Mouse (Mus musculus): Measurements from ENCODE around the gene Abcb4. TPM values are rescaled to one million over a fixed set of nuclear protein-coding genes. Genes with fewer than 3 reads are reported as not detected.

The Abcb4 gene
- total and polyA plus RNA-seq, 3 experiments = 86.0 to 107 TPM; not detected in 1

- Histone ChIP-seq H3K4me3 (ENCODE audit: control insufficient read depth in 1 of 2, insufficient read depth in 1 of 2, low read depth in 2 of 2, low read length in 2 of 2) (no peak overlapping the region), H3K9me3 (replicated peaks; ENCODE audit: insufficient read depth, low read length) (no peaks in the 10 kb centered on the region), H3K79me2 (ENCODE audit: control insufficient read depth, insufficient read depth, low read length, poor library complexity) (peaks cover 8% of the 10 kb centered on the region), H3K9ac (ENCODE audit: control insufficient read depth, low read depth, low read length, poor library complexity, severe bottlenecking) (no peak overlapping the region), H3K36me3 (ENCODE audit: control insufficient read depth in 1 of 2, insufficient read depth in 2 of 2, low read length in 2 of 2) (peaks cover 23 to 59% of the 10 kb centered on the region in 2 experiments), H3K27ac (ENCODE audit: control insufficient read depth, low read depth, low read length) (no peak overlapping the region), H3K4me1 (ENCODE audit: control insufficient read depth in 1 of 2, insufficient read depth in 2 of 2, low read length in 2 of 2) (peaks cover 0 to 5% of the 10 kb centered on the region in 2 experiments; a peak in 2 of 4 replicates), H3K27me3 (ENCODE audit: control insufficient read depth in 1 of 2, insufficient read depth in 2 of 2, low read length in 2 of 2) (no peaks in the 10 kb centered on the region)
- TF ChIP-seq RAD21 (IDR thresholded peaks at IDR 0.05; ENCODE audit: low read depth, low read length) (no peak), ETS1 (IDR thresholded peaks at IDR 0.05; ENCODE audit: low read depth, low read length) (no peak), ELF1 (IDR thresholded peaks at IDR 0.05; ENCODE audit: low read depth, low read length) (no peak), MAX (IDR thresholded peaks at IDR 0.05; ENCODE audit: low read length) (no peak), HCFC1 (IDR thresholded peaks at IDR 0.05; ENCODE audit: low read depth, low read length) (no peak), MXI1 (IDR thresholded peaks at IDR 0.05; ENCODE audit: low read depth, low read length) (no peak), ZC3H11A (IDR thresholded peaks at IDR 0.05; ENCODE audit: low read depth, low read length) (no peak), CTCF (IDR thresholded peaks at IDR 0.05 in 2 of 3, conservative IDR thresholded peaks at IDR 0.05 in 1 of 3; ENCODE audit: control insufficient read depth in 1 of 3, insufficient read depth in 1 of 3, low read depth in 2 of 3, low read length in 3 of 3, poor library complexity in 1 of 3, severe bottlenecking in 1 of 3) (no peak), POLR2A (IDR thresholded peaks at IDR 0.05; ENCODE audit: control insufficient read depth in 1 of 2, insufficient read depth in 1 of 2, low read depth in 1 of 2, low read length in 2 of 2, poor library complexity in 1 of 2) (no peak), USF1 (IDR thresholded peaks at IDR 0.05; ENCODE audit: low read depth, low read length) (no peak), SIN3A (IDR thresholded peaks at IDR 0.05; ENCODE audit: low read length) (no peak), MEF2A (IDR thresholded peaks at IDR 0.05; ENCODE audit: extremely low read depth, insufficient replicate concordance, low read depth, low read length, poor library complexity, severe bottlenecking) (no peak), RCOR1 (IDR thresholded peaks at IDR 0.05; ENCODE audit: low read depth, low read length) (no peak), POLR2AphosphoS2 (IDR thresholded peaks at IDR 0.05; ENCODE audit: low read length) (no peak), TBP (IDR thresholded peaks at IDR 0.05; ENCODE audit: low read depth, low read length) (no peak)
- DNase-seq (ENCODE audit: low read depth, low spot score) = no peak
These were observed 8.8 kb downstream of the Abcb4 start for GRCm38 (mm10) chr5:8902141-8902817.

- peaks cover 11 to 74% of the 10 kb centered on the region in 2 experiments for H3K36me3 ChIP-seq (ENCODE audit: control insufficient read depth in 1 of 2, insufficient read depth in 2 of 2, low read length in 2 of 2)
- H3K9ac ChIP-seq (ENCODE audit: control insufficient read depth, low read depth, low read length, poor library complexity, severe bottlenecking) = no peak overlapping the region
- H3K4me1 ChIP-seq (ENCODE audit: control insufficient read depth in 1 of 2, insufficient read depth in 2 of 2, low read length in 2 of 2) = no peaks in the 10 kb centered on the region
- peaks cover 1% of the 10 kb centered on the region; the same call in 1 of the 2 replicates for H3K79me2 ChIP-seq (ENCODE audit: control insufficient read depth, insufficient read depth, low read length, poor library complexity)
- TF ChIP-seq ZNF384 (IDR thresholded peaks at IDR 0.05; ENCODE audit: low read depth, low read length) (no peak), UBTF (IDR thresholded peaks at IDR 0.05; ENCODE audit: borderline replicate concordance, insufficient read depth, low read depth, low read length) (no peak), TBP (IDR thresholded peaks at IDR 0.05; ENCODE audit: low read depth, low read length) (no peak), HCFC1 (IDR thresholded peaks at IDR 0.05; ENCODE audit: low read depth, low read length) (no peak), MYB (IDR thresholded peaks at IDR 0.05; ENCODE audit: low read depth, low read length) (no peak), CTCF (IDR thresholded peaks at IDR 0.05 in 2 of 3, conservative IDR thresholded peaks at IDR 0.05 in 1 of 3; ENCODE audit: control insufficient read depth in 1 of 3, insufficient read depth in 1 of 3, low read depth in 2 of 3, low read length in 3 of 3, poor library complexity in 1 of 3, severe bottlenecking in 1 of 3) (no peak), SMC3 (IDR thresholded peaks at IDR 0.05; ENCODE audit: low read depth, low read length) (no peak), MAZ (IDR thresholded peaks at IDR 0.05; ENCODE audit: low read depth, low read length) (no peak), JUND (IDR thresholded peaks at IDR 0.05; ENCODE audit: low read depth, low read length) (no peak), E2F4 (IDR thresholded peaks at IDR 0.05; ENCODE audit: borderline replicate concordance, low read depth, low read length) (no peak), RCOR1 (IDR thresholded peaks at IDR 0.05; ENCODE audit: low read depth, low read length) (no peak), POLR2AphosphoS5 (IDR thresholded peaks at IDR 0.05; ENCODE audit: borderline replicate concordance, low read depth, low read length) (no peak), TCF12 (IDR thresholded peaks at IDR 0.05; ENCODE audit: low read depth, low read length) (no peak), ZC3H11A (IDR thresholded peaks at IDR 0.05; ENCODE audit: low read depth, low read length) (no peak), ETS1 (IDR thresholded peaks at IDR 0.05; ENCODE audit: low read depth, low read length) (no peak)
- DNase-seq (ENCODE audit: low read depth, low spot score) = no peak
- H3K4me3 ChIP-seq (ENCODE audit: control insufficient read depth in 1 of 2, insufficient read depth in 1 of 2, low read depth in 2 of 2, low read length in 2 of 2) = no peak overlapping the region
- no peak overlapping the region for H3K27ac ChIP-seq (ENCODE audit: control insufficient read depth, low read depth, low read length)
- H3K9me3 ChIP-seq (replicated peaks; ENCODE audit: insufficient read depth, low read length) = no peaks in the 10 kb centered on the region
- H3K27me3 ChIP-seq (ENCODE audit: control insufficient read depth in 1 of 2, insufficient read depth in 2 of 2, low read length in 2 of 2) = no peaks in the 10 kb centered on the region
These were observed 11.0 kb downstream of the Abcb4 start for GRCm38 (mm10) chr5:8904539-8904938.

Measured in MEL (cell line).